Mouse (Mus musculus) lung, postnatal 0 days (tissue): ENCODE results near the gene Abcb7.

Experiments
- CTCF ChIP-seq: IDR thresholded peaks from 2 replicates; pipeline ENCODE4 v1.5.1; 2016; ENCODE audit warnings: antibody characterized with exemption, mild to moderate bottlenecking
- EP300 ChIP-seq: IDR thresholded peaks from 2 replicates; pipeline ENCODE4 v1.6.1; 2016; ENCODE audit warnings: antibody characterized with exemption, mild to moderate bottlenecking, control low read depth

DNA sequence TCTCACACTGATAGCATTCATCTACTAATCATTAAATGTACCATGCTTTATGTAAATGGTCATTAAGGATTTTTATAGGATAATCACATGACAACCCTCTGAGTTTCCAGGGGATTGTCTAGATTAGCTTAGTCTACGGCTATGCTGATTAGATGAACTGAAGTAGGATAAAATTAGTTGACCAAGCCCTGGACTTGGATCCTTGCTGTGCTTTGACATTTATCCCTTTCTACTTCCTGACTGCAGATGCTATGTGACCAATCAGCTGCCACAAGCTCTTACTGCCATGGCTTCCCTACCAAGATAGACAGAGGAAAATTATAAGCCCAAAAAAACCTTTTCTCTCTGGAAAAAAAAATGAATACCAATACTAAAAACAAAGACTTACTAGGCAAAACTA lies 57.8 kb downstream of the Abcb7 start:
- TF ChIP-seq CTCF (no peak), EP300 (no peak)
